Mouse (Mus musculus) midbrain, embryonic 16.5 days (tissue): ENCODE measurements around the gene Smc3. TPM values are rescaled to one million over a fixed set of nuclear protein-coding genes. Genes with fewer than 3 reads are reported as not detected.
"Not testable (repeated sequence)": the region's sequence is repeated elsewhere in the genome, so short reads cannot be mapped to it uniquely, and the experiment has no call there.

Source experiments
- ATAC-seq: fragments of 200-750 bp; cut with Nextera tagmentation; 2 replicates; pipeline ENCODE4 v1.8.0; 2017; ENCODE audit warnings: moderate TSS enrichment
- H3K27ac ChIP-seq: fragments of 300-500 bp; sonication (generic); 2 replicates; pipeline ENCODE4 v1.5.1; 2014; ENCODE audit warnings: mild to moderate bottlenecking, low read length, mixed read lengths
- H3K27me3 ChIP-seq: fragments of 300-500 bp; sonication (generic); 2 replicates; pipeline ENCODE4 v1.6.1; 2014; ENCODE audit warnings: low read depth, low read length, mixed read lengths; ENCODE audit not compliant: control insufficient read depth, insufficient read depth
- H3K36me3 ChIP-seq: fragments of 300-500 bp; sonication (generic); 2 replicates; pipeline ENCODE4 v1.6.1; 2014; ENCODE audit warnings: mild to moderate bottlenecking, low read length, moderate library complexity, mixed read lengths; ENCODE audit not compliant: control insufficient read depth, insufficient read depth
- H3K4me1 ChIP-seq: fragments of 300-500 bp; sonication (generic); 2 replicates; pipeline ENCODE4 v1.6.1; 2014; ENCODE audit warnings: mild to moderate bottlenecking, low read length, mixed read lengths; ENCODE audit not compliant: control insufficient read depth, insufficient read depth
- H3K4me2 ChIP-seq: fragments of 300-500 bp; sonication (generic); 2 replicates; pipeline ENCODE4 v1.6.1; 2014; ENCODE audit warnings: mild to moderate bottlenecking, low read length, mixed read lengths
- H3K4me3 ChIP-seq: fragments of 300-500 bp; sonication (generic); 2 replicates; pipeline ENCODE4 v1.5.1; 2014; ENCODE audit warnings: low read depth, mild to moderate bottlenecking, low read length, moderate library complexity, mixed read lengths
- H3K9ac ChIP-seq: fragments of 300-500 bp; sonication (generic); 2 replicates; pipeline ENCODE4 v1.6.1; 2014; ENCODE audit warnings: low read depth, low read length, mixed read lengths
- H3K9me3 ChIP-seq: fragments of 300-500 bp; sonication (generic); replicated peaks from 2 replicates; pipeline ENCODE4 v1.6.1; 2014; ENCODE audit warnings: mild to moderate bottlenecking, low read length, mixed read lengths; ENCODE audit not compliant: control insufficient read depth, poor library complexity, severe bottlenecking
- WGBS: fragments of 180-500 bp; shearing (Covaris S2); extraction: QIAGEN DNeasy Blood & Tissue Kit; methylation state at CpG from one replicate; pipeline ENCODE4 v1.1.7; 2014; 5-methylcytosine and 5-hydroxymethylcytosine counted together
- polyA plus RNA-seq: library from polyadenylated mRNA; unstranded; fragments of >200 nt; fragmentation: Nextera tagmentation; extraction: Ambion mirVana; gene quantifications from 2 replicates; pipeline ENCODE4 v1.2.1, GENCODE M21; 2015

Smc3 gene
- polyA plus RNA-seq, 1 experiment from 2014 or later = 55.9 TPM

GRCm38 (mm10) chr19:53647301-53647700 is 47.1 kb downstream of the Smc3 start:
- peaks cover 21% of the 10 kb centered on the region for H3K36me3 ChIP-seq
- H3K27ac ChIP-seq = no peak overlapping the region
- H3K27me3 ChIP-seq = no peaks in the 10 kb centered on the region
- ATAC-seq = no peak
- WGBS = 84% methylated on average over 9 of the region's 9 CpGs
- peaks cover 3% of the 10 kb centered on the region; the same call in 1 of the 2 replicates for H3K4me1 ChIP-seq
- no peak overlapping the region for H3K4me2 ChIP-seq
- H3K9ac ChIP-seq = no peak overlapping the region
- H3K4me3 ChIP-seq = no peak overlapping the region
- H3K9me3 ChIP-seq = no peaks in the 10 kb centered on the region

DNA sequence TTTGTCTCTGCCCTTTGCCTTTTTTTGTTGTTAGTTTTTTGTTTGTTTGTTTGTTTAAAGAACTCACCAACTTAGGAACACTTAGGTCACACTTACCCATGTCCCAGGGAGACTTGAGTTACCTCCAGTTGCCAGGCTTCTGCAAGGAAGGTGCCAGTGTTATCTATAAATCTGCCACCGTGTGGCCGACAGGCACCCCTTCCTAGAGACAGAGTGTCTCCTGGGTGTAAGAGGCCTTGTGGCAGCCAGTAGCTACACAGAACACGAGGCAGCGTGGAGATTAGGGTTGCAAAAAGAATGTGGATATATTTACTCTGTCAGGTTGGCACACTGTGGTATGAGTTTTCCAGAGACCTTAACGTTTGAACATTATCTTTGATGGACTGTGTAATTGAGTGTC is 47.9 kb downstream of the Smc3 start:
- Histone ChIP-seq H3K4me2 (no peak overlapping the region), H3K4me1 (peaks cover 6% of the 10 kb centered on the region; the same call in 1 of the 2 replicates), H3K27me3 (no peaks in the 10 kb centered on the region), H3K36me3 (peaks cover 19% of the 10 kb centered on the region), H3K9ac (no peak overlapping the region), H3K9me3 (no peaks in the 10 kb centered on the region), H3K4me3 (no peak overlapping the region), H3K27ac (no peak overlapping the region)
- ATAC-seq = no peak
- WGBS = 53% methylated on average over 5 of the region's 5 CpGs

DNA sequence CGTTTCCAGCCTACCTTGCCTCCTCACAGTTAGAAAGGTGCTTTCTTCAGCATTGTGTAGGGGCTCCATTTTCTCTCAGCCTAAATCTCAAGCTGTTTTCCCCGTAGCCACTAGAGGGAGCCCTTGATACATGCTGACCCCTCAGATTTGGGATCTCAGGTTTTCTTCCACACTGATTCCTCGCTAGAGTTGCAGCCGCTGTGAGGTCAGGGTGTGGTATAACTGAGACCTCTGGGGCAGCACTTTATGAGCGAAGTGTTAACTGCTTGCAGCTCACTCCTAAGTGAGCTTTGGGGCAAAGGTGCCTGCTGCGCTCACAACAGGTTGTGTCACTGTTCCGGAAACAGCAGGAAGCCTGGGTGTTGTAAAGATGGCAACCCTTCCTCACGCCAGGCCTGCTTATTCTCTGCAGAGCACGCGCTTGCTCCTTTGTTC is 48.6 kb downstream of the Smc3 start:
- 30% methylated on average over 10 of the region's 10 CpGs for WGBS
- Histone ChIP-seq H3K4me2 (0 out of 2 replicates have a peak overlapping the region, but pooled peaks have one; percentile 22), H3K4me1 (peaks cover 6% of the 10 kb centered on the region; the same call in 1 of the 2 replicates), H3K27me3 (no peaks in the 10 kb centered on the region), H3K36me3 (peaks cover 15% of the 10 kb centered on the region), H3K4me3 (no peak overlapping the region), H3K9ac (no peak overlapping the region), H3K27ac (no peak overlapping the region), H3K9me3 (no peaks in the 10 kb centered on the region)
- peak; percentile 76 for ATAC-seq

- Histone ChIP-seq H3K27me3 (no peaks in the 10 kb centered on the region), H3K27ac (no peak overlapping the region), H3K4me2 (no peak overlapping the region), H3K36me3 (peaks cover 13% of the 10 kb centered on the region), H3K9me3 (no peaks in the 10 kb centered on the region), H3K4me1 (peaks cover 8% of the 10 kb centered on the region; the same call in 1 of the 2 replicates), H3K4me3 (no peak overlapping the region), H3K9ac (no peak overlapping the region)
- 72% methylated on average over 6 of the region's 6 CpGs for WGBS
- ATAC-seq = no peak
Observed at GRCm38 (mm10) chr19:53649361-53649760, 49.2 kb downstream of the Smc3 start.

DNA sequence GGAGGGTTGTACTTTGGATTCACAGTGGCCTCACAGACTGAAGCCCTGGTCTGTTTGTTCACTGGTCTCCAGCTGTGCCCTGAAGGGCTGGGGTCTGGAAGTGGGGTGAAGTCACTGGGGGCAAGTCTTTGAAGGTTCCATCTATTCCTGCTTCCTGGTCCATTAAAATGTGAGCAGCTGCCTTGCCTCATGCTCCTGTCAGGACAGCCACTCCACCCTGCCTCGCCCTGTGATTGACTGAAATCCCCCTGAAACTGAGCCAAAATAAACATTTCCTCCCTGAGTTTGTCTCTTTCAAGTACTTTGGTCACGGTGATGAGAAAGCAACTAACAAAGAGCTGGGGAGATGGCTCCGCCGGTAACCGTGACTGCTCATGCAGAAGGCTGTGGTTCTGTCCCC is 49.6 kb downstream of the Smc3 start:
- Histone ChIP-seq H3K9me3 (no peaks in the 10 kb centered on the region), H3K9ac (0 out of 2 replicates have a peak overlapping the region, but pooled peaks have one; percentile 20), H3K36me3 (peaks cover 10% of the 10 kb centered on the region), H3K4me1 (peaks cover 8% of the 10 kb centered on the region; the same call in 1 of the 2 replicates), H3K4me3 (no peak overlapping the region), H3K27ac (no peak overlapping the region), H3K27me3 (no peaks in the 10 kb centered on the region), H3K4me2 (no peak overlapping the region)
- ATAC-seq = no peak
- 53% methylated on average over 5 of the region's 5 CpGs for WGBS

DNA sequence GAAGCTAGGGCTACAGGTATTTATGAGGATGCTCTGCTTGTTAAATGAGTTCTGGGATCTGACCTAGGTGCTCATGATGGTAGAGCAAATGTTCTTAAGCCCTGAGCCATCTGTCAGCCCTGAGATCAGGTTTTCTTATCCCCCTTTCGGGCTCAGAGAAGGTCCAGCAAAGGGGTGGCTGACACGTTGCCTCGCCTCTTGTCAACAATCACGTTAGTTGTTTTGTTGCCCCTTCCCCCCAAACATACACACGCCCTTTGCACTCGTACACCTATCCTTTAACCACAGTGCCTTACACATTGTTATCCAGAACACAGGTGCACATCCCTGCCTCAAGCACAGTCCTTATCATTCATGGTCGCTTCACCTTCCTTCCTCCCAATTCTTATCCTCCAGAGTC is 50.7 kb downstream of the Smc3 start:
- Histone ChIP-seq H3K36me3 (peaks cover 4% of the 10 kb centered on the region), H3K4me3 (no peak overlapping the region), H3K27ac (no peak overlapping the region), H3K9me3 (no peaks in the 10 kb centered on the region), H3K9ac (no peak overlapping the region), H3K4me2 (no peak overlapping the region), H3K27me3 (no peaks in the 10 kb centered on the region), H3K4me1 (peaks cover 8% of the 10 kb centered on the region; the same call in 1 of the 2 replicates)
- no peak for ATAC-seq
- WGBS = 89% methylated on average over 7 of the region's 7 CpGs

DNA sequence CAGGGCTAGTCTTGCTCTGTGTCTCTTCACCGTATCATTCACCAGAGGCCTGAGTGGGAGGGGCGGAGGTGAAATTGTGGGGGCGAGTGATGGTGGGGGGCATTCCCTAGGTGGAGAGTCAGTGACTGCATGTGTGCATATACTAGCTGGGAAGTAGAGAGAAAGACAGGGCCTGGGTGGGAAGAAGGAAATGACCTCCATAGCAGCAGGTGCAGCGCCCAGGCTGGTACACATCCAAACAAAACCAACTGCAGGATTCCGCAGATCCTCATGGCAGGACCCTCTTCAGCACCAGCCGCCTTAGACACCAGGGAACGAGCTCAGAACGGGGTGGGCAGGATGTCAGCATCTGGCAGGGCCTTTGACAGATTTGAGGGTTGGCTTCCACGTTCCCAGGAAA is 52.1 kb downstream of the Smc3 start:
- ATAC-seq = no peak
- no peak overlapping the region for H3K27ac ChIP-seq
- no peaks in the 10 kb centered on the region for H3K27me3 ChIP-seq
- peaks cover 8% of the 10 kb centered on the region; the same call in 1 of the 2 replicates for H3K4me1 ChIP-seq
- no peak overlapping the region for H3K4me2 ChIP-seq
- H3K4me3 ChIP-seq = no peak overlapping the region
- 57% methylated on average over 9 of the region's 9 CpGs for WGBS
- H3K9ac ChIP-seq = no peak overlapping the region
- H3K36me3 ChIP-seq = no peaks in the 10 kb centered on the region
- no peaks in the 10 kb centered on the region for H3K9me3 ChIP-seq

DNA sequence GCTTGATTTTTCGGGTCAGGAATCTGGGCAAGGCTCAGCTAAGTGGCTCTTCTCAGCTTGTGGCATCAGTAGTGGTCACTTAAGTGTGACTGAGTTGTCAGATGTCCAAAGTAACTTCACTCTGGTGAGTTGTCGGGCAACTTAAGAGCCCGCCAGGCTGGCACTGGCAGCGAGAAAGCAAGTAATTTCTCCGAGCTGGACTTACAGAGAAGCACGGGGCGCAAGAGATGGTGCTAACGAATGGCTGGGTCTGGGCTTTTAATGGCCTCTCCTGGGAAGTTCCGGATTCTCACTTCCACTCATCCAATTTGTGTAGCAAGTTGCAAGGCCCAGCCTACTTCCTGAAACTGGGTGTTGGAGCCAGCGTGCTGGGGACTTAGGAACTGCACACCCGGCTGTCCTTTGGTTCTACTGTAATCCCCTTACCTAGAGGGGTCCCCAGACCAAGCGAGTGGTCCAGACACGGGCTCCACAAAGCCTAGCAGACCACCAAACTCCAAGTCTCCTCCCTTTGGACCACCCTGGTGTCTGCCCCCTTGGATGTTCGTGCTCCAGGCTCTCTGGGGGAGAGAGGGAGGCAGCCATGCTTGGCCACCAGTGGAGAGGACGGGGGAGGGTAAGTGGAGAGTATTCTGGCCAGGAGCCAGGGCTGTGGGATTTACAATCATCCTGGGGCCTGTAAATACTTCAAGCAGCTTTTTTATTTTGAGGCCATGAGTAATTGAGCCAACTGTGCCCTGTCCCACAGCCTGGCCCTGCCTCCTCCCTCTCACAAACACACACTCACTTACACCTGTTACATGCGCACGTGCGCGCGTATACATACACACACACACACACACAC is 53.6 kb downstream of the Smc3 start:
- Histone ChIP-seq H3K4me2 (no peak overlapping the region), H3K9me3 (no peaks in the 10 kb centered on the region), H3K27me3 (no peaks in the 10 kb centered on the region), H3K27ac (no peak overlapping the region), H3K4me3 (no peak overlapping the region), H3K4me1 (peaks cover 8% of the 10 kb centered on the region; the same call in 1 of the 2 replicates), H3K9ac (no peak overlapping the region), H3K36me3 (no peaks in the 10 kb centered on the region)
- 69% methylated on average over 20 of the region's 20 CpGs for WGBS
- ATAC-seq = peak; percentile 57

DNA sequence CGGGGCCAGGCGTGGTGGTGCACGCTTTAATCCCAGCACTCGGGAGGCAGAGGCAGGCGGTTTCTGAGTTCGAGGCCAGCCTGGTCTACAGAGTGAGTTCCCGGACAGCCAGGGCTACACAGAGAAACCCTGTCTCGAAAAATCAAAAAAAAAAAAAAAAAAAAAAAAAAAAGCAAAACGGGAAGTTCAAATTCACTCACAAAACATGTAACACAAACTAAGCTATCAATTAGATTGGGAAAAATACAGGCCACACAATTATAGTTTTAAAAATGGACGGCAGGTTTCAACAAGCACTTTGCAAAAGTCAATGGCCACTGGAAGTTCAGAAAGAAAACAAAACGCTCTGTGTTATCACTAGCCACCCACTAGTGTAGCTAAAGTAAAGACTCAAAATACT is 56.2 kb downstream of the Smc3 start:
- H3K27ac ChIP-seq, H3K27me3 ChIP-seq, H3K4me3 ChIP-seq, H3K36me3 ChIP-seq, H3K9me3 ChIP-seq, H3K9ac ChIP-seq, ATAC-seq, H3K4me2 ChIP-seq, H3K4me1 ChIP-seq: not testable (repeated sequence)
- WGBS = 91% methylated on average over 11 of the region's 11 CpGs
